Mouse (Mus musculus) duodenum, adult 2 months (tissue): ENCODE results near the gene Actrt1. TPM values are rescaled to one million over a fixed set of nuclear protein-coding genes. Genes with fewer than 3 reads are reported as not detected.

Source experiments
- polyA plus RNA-seq: library from polyadenylated mRNA; depleted of rRNA; stranded (reverse); fragments of >200 nt; gene quantifications from 2 replicates; pipeline ENCODE4 v1.2.3, GENCODE M21; 2012; ENCODE audit warnings: low replicate concordance; rRNA removed

The Actrt1 gene
- polyA plus RNA-seq, result not detected in 2 replicates

DNA sequence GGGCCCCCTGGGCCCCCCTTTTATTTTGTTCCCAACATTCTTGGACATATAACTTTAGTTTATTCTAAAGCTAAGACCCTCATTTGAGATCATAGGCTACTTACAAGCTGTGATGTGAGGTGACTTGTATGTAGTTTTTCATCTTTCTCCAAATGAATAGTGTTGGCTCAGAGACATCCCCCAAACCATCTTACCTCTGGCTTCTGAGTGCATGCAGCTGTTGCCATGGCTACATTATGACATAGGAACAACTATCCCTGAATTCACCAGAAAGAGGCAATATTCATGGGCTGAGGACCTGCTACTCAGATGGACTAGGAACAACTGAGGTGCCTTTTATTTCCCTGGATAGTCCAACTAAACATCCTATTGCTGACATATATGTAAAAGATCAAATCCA, at the start of gene Actrt1:
TSS of gene Actrt1 (plus strand) at position 301 of the 400 bp plus-strand sequence.

